Mouse (Mus musculus) heart, postnatal 36 days (tissue): ENCODE data around the gene Dtx4. TPM values are rescaled to one million over a fixed set of nuclear protein-coding genes. Genes with fewer than 3 reads are reported as not detected.
"Not testable (repeated sequence)": the region's sequence is repeated elsewhere in the genome, so short reads cannot be mapped to it uniquely, and the experiment has no call there.

Experiments used
- DNase-seq, 2 experiments: peaks; one replicate each; pipeline ENCODE4 v3.0.0; 2021 to 2022
- intact Hi-C: fragments of 180-260 bp; cut with DNase I; formaldehyde crosslinking; loops from one replicate; pipeline ENCODE4 v1.15.1; 2025
- total RNA-seq, 2 experiments: library from RNA; stranded (reverse); gene quantifications; 2 replicates each; pipeline ENCODE4 v1.2.3; 2021

The Dtx4 gene
- 1 to 10 TPM; 6.4 to 7.8 TPM for total RNA-seq

GRCm38 (mm10) chr19:12501370-12502347 lies at the start of gene Dtx4:
Gene Dtx4 (minus strand): TSS chr19:12501454.
- intact Hi-C loops, result loop anchor here (5.0 kb wide), 2 partner anchors 34 to 69 kb away; no protein-coding TSS in a partner anchor
- peak; percentile 93 to 96 for DNase-seq

- DNase-seq, result no peak
- intact Hi-C loops, result no loop called here
Measured at GRCm38 (mm10) chr19:12550005-12550942, 49.0 kb upstream of the Dtx4 start.

GRCm38 (mm10) chr19:12549166-12549565 lies 47.9 kb upstream of the Dtx4 start:
- DNase-seq, result peak; percentile 31 to 58
- intact Hi-C loops, result loop anchor here (1.0 kb wide), 1 partner anchor 43 kb away; no protein-coding TSS in a partner anchor

- intact Hi-C loops, result not testable (repeated sequence)
Measured at GRCm38 (mm10) chr19:12545440-12545839, 44.2 kb upstream of the Dtx4 start, which contains the start of gene Fam111a. Gene Fam111a (plus strand): TSS chr19:12545740.

GRCm38 (mm10) chr19:12541644-12542043 lies 40.4 kb upstream of the Dtx4 start:
- intact Hi-C loops, result no loop called here
- DNase-seq, result no peak

More at GRCm38 (mm10) chr19:12545440-12545839, 44.2 kb upstream of the Dtx4 start, which contains the start of gene Fam111a:
- not testable (repeated sequence) for DNase-seq

GRCm38 (mm10) chr19:12540727-12541126 lies 39.5 kb upstream of the Dtx4 start:
- no peak for DNase-seq
- intact Hi-C loops, result no loop called here

- DNase-seq, result no peak
- intact Hi-C loops, result no loop called here
Measured at GRCm38 (mm10) chr19:12539975-12540374, 38.7 kb upstream of the Dtx4 start.

GRCm38 (mm10) chr19:12537168-12537567 lies 35.9 kb upstream of the Dtx4 start:
- no peak for DNase-seq
- intact Hi-C loops, result no loop called here

- no peak for DNase-seq
- intact Hi-C loops, result no loop called here
Measured at GRCm38 (mm10) chr19:12523377-12523776, 22.1 kb upstream of the Dtx4 start.

- DNase-seq, result no peak
- intact Hi-C loops, result loop anchor here (1.0 to 5.0 kb wide), 3 partner anchors 74 to 304 kb away; partner anchors contain the start of genes Lpxn and Zfp91
Measured at GRCm38 (mm10) chr19:12518541-12518890, 17.3 kb upstream of the Dtx4 start.

GRCm38 (mm10) chr19:12517671-12518540 lies 16.7 kb upstream of the Dtx4 start:
- intact Hi-C loops, result loop anchor here (1.0 to 5.0 kb wide), 3 partner anchors 74 to 304 kb away; partner anchors contain the start of genes Lpxn and Zfp91
- DNase-seq, result peak; percentile 53 to 57

GRCm38 (mm10) chr19:12514621-12515020 lies 13.4 kb upstream of the Dtx4 start:
- no peak for DNase-seq
- intact Hi-C loops, result loop anchor here (5.0 kb wide), 2 partner anchors 283 to 308 kb away; partner anchors contain the start of genes Lpxn and Zfp91

- intact Hi-C loops, result loop anchor here (5.0 kb wide), 2 partner anchors 35 to 70 kb away; no protein-coding TSS in a partner anchor
- DNase-seq, result no peak
Measured at GRCm38 (mm10) chr19:12502756-12503155, 1.5 kb upstream of the Dtx4 start.

GRCm38 (mm10) chr19:12500881-12501311 lies 358 bp downstream of the Dtx4 start:
- DNase-seq, result peak; percentile 38 to 57
- intact Hi-C loops, result loop anchor here (5.0 kb wide), 2 partner anchors 34 to 69 kb away; no protein-coding TSS in a partner anchor

GRCm38 (mm10) chr19:12500124-12500523 lies 1.1 kb downstream of the Dtx4 start:
- peak; percentile 49 to 50 for DNase-seq
- intact Hi-C loops, result loop anchor here (5.0 kb wide), 2 partner anchors 33 to 68 kb away; no protein-coding TSS in a partner anchor

GRCm38 (mm10) chr19:12499485-12499884 lies 1.8 kb downstream of the Dtx4 start:
- intact Hi-C loops, result no loop called here

GRCm38 (mm10) chr19:12498941-12499340 lies 2.3 kb downstream of the Dtx4 start:
- intact Hi-C loops, result no loop called here

More at GRCm38 (mm10) chr19:12499485-12499884, 1.8 kb downstream of the Dtx4 start:
- no peak for DNase-seq

GRCm38 (mm10) chr19:12498321-12498720 lies 2.9 kb downstream of the Dtx4 start:
- intact Hi-C loops, result no loop called here
- no peak for DNase-seq

More at GRCm38 (mm10) chr19:12498941-12499340, 2.3 kb downstream of the Dtx4 start:
- no peak for DNase-seq

GRCm38 (mm10) chr19:12497909-12498308 lies 3.3 kb downstream of the Dtx4 start:
- DNase-seq, result no peak
- intact Hi-C loops, result no loop called here
